Mouse (Mus musculus) WW6 (cell line): ENCODE measurements at regions not wholly inside any gene's neighbourhood (a gene's known extent, or its start where the extent isn't known, plus 50 kb on each side); places are given as distances from the start of the nearest gene placed in this dataset.

ENCODE experiments used
- DNase-seq: peaks from one replicate; pipeline ENCODE4 v3.0.0-alpha.2; 2013; ENCODE audit warnings: low read depth, low spot score

GRCm38 (mm10) chr13:33721851-33722250, 60.6 kb downstream of the Serpinb6d start:
- DNase-seq: no peak

DNA sequence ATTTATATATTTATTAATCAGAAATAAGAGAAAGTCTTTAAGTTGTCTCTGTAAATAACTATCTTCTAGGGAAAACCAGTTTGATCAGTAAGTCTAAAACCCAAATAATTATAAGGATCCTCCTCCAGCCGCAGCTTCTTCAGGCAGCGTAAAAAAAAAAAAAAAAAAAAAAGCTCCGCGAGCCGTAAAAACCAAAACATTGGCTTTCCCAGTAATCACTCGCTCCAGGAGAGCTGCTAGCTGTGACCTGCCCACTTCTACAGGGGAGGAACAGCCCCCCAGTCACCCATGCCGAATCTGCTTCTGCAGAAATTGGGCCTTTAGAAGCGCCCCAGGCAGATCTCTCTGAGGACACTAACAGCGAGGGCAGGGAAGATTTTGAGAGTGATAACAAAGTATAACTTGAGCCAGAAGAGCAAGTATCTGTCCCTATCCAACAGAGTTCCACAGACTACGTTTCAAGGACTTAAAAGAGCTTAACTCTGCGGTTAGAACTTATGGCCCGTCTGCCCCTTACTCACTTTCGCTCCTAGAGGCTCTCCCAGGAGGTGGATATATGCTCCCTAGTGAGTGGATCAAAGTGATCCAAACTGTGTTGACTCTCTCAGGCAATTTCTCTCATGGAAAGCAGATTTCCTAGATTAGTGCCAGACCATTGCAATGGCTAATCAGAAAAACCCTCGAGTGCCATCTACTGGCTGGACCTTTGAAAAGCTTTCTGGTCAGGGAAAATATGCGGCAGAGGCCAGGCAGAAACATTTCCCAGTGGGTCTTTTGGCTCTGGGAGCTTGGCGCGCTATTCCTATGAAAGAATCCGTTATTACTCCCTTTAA, 80.7 kb downstream of the Serpinb6e start:
- DNase-seq: peak; percentile 33

DNA sequence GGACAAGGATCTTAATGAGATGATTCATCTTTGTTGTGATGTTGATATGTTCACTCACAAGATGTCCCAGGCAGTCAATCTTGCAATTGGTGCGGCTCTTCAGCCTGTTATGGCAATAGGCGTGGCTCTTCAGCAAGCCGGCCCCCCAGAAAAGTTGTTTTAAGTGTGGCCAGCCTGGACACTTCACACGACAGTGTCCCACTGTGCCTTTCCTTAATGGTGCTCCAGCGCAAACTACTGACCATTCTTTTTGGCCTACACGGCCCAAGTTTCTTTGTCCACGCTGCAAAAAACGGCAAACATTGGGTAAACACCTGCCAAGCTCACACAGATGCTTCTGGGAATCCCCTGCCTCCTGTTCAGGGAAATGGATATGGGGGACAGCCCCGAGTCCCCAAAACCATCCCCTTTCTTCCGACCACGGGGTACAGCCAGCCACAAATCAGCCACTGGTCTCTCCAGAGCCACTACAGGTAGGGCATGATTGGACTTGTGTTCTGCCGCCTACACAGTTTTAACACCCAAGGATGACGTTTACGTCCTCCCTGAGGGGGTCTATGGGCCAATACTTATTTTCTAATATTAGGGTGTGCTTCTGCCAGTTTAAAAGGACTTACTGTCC, 79.8 kb downstream of the Serpinb6e start:
- DNase-seq: no peak
